Mouse (Mus musculus) gastrocnemius, adult 2 months (tissue): Measurements from ENCODE around the gene Wwc1. TPM values are rescaled to one million over a fixed set of nuclear protein-coding genes. Genes with fewer than 3 reads are reported as not detected.

Source experiments
- DNase-seq: peaks from one replicate; pipeline ENCODE4 v3.0.0; 2022
- H3K27ac ChIP-seq: fragments of 200-600 bp; 2 replicates; pipeline ENCODE4 v1.8.1; 2022; ENCODE audit warnings: mild to moderate bottlenecking
- H3K4me3 ChIP-seq: fragments of 200-600 bp; 2 replicates; pipeline ENCODE4 v1.8.1; 2022; ENCODE audit warnings: mild to moderate bottlenecking, moderate library complexity
- CTCF ChIP-seq: fragments of 200-600 bp; IDR thresholded peaks from 2 replicates; pipeline ENCODE4 v1.8.1; 2022; ENCODE audit warnings: antibody characterized with exemption, mild to moderate bottlenecking, moderate library complexity
- intact Hi-C: fragments of 180-260 bp; cut with DNase I; formaldehyde crosslinking; loops from one replicate; pipeline ENCODE4 v1.15.1; 2025
- total RNA-seq, 2 experiments: library from RNA; stranded (reverse); gene quantifications; 2 replicates each; pipeline ENCODE4 v1.2.3; 2021

Wwc1 gene
- total RNA-seq, 2 experiments from 2014 or later = not detected

DNA sequence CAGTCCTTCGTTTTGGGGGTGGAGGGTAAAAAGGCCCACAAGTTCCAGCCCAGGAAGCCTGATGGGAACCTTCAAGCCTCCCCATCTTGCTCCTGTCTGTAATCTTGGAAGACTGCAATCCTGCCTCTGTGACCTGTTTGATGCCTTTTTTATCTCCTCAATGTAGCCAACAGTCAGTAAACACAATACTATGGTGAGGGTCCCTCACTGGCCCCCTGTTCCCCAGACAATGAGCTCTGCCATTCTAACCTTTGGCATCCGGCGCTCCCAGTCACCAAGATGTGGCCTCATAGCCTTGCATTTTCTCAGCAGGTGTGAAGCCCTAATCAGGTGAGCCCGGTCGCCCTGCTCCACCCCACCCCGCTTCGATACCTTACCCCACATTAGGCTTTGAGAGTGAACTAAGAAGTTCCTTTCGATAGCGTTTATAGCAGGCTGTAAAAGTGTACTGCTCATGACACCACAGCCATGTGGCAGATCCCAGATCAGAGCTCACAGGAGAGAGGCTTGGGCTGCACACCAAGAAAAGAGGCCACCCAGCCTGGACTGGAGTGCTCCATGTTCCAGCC lies 16.3 kb downstream of the Wwc1 start:
- no peak overlapping the region for H3K4me3 ChIP-seq
- DNase-seq = no peak
- no peak for TF ChIP-seq CTCF
- H3K27ac ChIP-seq = no peak overlapping the region
- intact Hi-C loops = no loop called here

DNA sequence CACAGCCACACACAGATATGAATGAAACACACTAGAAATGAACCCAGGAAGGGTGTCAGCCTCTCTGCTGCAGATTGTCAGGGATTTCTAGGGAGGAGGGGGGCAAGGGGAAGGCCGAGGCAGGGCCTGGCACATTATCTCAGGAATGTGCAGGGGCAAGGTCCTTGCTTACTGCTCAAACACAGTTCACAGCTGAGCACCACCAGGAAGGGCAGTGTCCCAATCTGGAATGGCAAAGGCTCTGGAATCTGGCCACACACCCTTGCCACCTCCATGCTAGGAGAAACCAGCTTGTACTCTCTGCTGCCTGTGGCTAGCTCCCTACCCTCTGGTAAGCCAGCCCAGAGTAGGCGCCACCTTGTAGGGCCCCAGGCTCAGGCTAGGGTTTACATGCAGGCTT lies 16.8 kb downstream of the Wwc1 start:
- Histone ChIP-seq H3K4me3 (no peak overlapping the region), H3K27ac (no peak overlapping the region)
- intact Hi-C loops = no loop called here
- no peak for TF ChIP-seq CTCF
- DNase-seq = no peak

DNA sequence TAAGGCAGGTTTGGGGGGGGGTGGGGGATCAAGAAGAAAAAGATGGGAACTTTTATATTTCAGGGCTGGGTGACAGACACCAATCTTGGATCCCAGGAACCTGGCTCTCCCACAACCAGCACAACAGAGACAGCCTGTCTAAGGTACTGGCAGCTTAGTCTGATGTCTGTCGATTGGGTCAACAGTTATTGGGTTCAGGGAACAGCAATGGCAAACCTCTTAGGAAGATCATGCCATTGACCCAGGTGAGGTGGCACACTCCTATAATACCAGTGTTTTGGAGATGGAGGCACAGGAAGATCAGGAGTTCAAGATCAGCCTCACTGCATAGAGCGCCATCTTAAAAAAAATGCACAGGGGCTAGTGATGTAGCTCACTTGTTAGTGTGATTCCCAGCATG lies 17.9 kb downstream of the Wwc1 start:
- no peak overlapping the region for H3K4me3 ChIP-seq
- DNase-seq = no peak
- no peak for TF ChIP-seq CTCF
- no peak overlapping the region for H3K27ac ChIP-seq
- intact Hi-C loops = no loop called here

DNA sequence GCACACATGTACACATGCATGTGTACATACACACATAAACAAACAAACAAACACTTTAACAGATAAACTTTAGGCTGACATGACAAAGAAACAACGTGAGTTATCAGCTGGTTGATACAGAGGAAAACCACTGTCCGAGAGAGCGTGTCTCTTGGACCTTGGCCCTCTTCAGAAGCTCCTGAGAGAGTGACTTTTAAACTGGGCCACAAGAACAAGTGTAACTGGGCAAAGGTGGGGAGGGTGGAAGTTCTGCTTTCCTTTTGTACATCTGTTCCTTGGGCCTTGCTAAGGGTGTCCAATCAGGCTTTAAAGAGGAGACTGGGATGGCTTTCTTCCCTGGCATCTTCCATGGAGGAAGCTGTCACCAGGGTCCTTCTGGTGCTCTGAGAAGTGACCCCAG lies 21.1 kb downstream of the Wwc1 start:
- intact Hi-C loops = no loop called here
- Histone ChIP-seq H3K4me3 (no peak overlapping the region), H3K27ac (no peak overlapping the region)
- TF ChIP-seq CTCF = no peak
- no peak for DNase-seq

DNA sequence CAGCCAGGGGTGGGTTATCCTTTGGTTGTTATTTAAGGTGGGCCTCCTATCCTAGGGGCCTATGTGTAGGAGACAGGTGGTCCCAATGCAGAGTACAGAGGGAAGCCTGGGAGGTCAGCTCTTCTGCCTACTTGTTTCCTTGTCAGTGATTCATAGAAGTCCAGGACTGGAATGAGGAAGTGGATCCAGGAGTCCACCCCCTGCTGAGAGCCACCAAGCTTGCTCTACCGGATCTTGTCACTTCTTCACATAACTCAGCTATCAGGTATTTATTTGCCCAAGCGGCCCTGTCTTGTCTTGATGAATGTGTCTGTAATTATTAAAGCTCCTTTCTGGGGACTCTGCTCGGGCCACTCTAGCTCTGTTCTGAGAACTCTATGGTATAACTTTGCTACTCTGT lies 24.8 kb downstream of the Wwc1 start:
- Histone ChIP-seq H3K27ac (no peak overlapping the region), H3K4me3 (no peak overlapping the region)
- DNase-seq = no peak
- intact Hi-C loops = no loop called here
- no peak for TF ChIP-seq CTCF

DNA sequence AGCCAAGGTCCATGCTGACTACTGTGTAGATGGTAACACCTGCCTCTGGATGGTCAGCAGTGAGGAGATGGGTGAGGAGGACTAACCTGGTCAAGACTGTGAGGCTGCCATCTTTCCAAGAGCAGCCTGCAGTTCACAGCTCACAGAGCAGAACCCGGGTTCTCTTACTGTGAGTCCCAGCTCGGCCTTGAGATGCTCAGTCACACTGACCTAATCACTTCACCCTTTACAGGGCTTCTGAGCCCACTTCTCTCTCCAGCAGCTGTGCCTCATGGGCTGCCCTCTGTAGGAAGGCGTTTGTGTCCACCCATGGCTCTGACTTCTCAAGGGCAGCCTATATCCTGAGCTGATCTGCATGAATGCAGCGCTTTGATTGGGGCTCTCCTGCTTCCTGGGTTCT lies 27.1 kb downstream of the Wwc1 start:
- Histone ChIP-seq H3K4me3 (no peak overlapping the region), H3K27ac (no peak overlapping the region)
- TF ChIP-seq CTCF = no peak
- intact Hi-C loops = no loop called here
- no peak for DNase-seq

DNA sequence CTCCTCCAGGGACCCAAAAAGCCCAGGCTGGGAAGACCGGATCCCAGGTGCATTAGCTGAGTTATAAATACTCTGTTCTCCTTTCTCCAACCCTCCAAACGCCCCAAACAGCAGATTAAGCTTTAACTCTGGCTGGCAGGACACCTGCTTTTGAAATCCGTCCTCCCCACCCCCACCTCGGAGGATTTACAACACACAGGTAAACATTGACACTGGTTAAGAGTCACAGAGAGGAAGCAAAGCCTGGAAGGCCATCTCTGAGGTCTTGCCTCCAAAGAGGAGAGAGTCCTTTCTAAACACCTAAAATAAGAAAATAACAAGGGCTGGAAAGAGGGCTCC lies 28.6 kb downstream of the Wwc1 start:
- Histone ChIP-seq H3K4me3 (no peak overlapping the region), H3K27ac (no peak overlapping the region)
- intact Hi-C loops = no loop called here
- no peak for DNase-seq
- no peak for TF ChIP-seq CTCF

DNA sequence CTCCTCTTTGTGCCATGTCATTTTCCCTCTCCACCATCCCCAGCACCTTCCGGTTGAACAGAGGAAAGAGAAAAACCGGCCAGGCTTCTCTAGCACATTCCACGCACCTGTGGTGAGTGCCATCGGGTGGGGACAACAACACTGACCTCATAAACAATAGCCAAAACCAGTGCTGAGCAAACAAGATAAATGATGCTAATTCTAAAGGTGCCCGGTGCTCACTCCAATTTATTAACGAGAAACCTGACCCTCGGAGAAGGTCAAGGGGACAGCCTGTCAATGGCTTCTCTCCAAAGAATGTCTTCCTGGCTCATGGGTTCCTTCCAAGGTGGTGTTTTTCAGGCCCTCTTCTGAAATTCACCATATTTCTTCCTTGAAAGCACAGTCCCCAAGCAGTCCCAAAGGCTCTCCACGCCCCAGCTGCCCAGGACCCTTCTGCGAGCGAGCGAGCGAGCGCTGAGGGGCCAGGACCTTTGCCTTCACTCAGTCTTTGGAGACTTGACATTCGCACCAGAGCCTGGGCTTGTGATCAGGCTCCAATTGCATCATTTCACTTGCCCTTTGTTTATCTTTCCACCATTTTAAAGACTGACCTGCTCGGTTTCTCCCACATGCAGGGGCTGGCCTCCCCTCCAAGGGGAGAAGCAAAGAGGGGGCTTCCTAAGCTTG lies 29.1 kb downstream of the Wwc1 start:
- intact Hi-C loops = no loop called here
- TF ChIP-seq CTCF = no peak
- no peak for DNase-seq
- Histone ChIP-seq H3K27ac (no peak overlapping the region), H3K4me3 (no peak overlapping the region)

DNA sequence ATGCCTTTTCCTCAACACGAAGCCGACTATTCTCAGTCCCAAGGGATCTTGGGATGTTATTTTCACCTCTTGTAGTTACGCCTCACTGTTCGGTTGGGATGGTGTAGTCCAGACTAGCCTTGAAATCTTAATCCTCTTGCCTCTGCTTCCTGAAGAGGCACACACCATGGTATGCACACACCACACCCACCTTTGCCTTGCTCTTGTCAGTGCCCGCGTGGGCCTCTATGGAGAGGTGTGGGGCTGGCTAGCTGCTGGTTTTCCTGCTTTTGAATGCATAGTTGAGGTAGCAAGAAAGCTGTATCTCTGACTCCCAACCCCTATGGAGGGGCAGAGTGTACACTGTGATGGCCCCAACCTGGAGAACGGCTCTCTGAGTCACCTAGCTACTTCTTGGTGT lies 29.9 kb downstream of the Wwc1 start:
- Histone ChIP-seq H3K4me3 (no peak overlapping the region), H3K27ac (no peak overlapping the region)
- intact Hi-C loops = no loop called here
- DNase-seq = no peak
- TF ChIP-seq CTCF = no peak

DNA sequence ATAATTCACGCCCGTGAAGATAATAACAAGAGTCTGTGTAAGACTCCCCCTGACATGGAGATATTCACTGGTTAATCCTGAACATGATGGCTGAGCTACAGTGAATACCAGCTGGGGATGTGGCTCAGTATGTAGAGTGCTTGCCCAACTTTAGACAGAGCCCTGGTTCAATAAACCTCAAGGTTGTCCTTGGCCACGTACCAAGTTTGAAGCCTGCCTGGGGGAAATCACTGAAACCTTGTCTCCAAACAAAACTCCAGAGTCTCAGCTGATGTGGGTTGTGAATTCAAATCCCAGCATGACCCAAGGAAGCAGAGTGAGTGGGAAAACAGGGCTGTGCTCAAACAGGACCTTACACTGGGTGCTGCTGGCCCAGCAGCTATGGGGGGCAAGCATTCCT lies 30.3 kb downstream of the Wwc1 start:
- Histone ChIP-seq H3K4me3 (no peak overlapping the region), H3K27ac (no peak overlapping the region)
- DNase-seq = no peak
- no peak for TF ChIP-seq CTCF
- intact Hi-C loops = no loop called here

DNA sequence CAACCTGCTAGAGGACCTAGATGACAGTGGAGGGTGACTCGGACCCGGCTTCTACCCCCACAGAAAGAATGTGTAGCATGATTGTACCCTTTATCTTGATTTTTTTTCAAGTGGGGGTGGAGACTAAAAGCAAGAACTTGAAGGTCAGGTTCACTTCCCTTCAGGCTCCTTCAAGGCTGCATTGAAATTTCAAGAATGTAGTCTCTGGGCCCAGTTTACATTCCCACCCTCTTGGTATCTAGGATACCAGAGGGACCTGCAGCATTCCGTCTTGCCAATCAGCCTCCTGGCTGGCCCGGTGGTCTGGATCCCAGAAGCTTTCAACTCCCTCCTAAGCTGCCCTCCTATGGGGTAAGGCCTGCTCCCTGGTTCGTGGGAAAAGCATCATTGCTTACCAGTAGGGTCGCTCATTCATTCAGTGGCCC lies 31.9 kb downstream of the Wwc1 start:
- no peak for DNase-seq
- H3K27ac ChIP-seq = no peak overlapping the region
- TF ChIP-seq CTCF = no peak
- intact Hi-C loops = no loop called here
- no peak overlapping the region for H3K4me3 ChIP-seq

DNA sequence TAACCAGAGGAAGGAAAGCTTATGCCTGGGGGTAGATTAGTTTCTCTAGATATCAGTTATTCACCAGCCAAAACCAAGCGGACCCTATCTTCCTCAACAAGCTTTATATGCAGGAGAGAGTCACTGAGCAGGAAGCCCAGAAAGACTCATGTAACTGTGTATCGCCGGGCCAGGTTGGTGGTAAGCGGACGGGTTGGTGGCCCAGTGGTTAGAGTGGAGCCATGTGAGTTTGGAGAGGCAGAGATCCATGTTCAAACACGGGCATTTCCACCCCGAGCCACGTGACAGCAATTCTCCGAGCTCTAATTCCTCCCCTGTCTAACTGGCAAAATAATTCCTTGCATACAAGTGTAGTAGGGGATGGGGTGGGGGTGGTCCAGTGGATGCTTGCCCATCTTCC lies 32.4 kb downstream of the Wwc1 start:
- H3K27ac ChIP-seq = no peak overlapping the region
- intact Hi-C loops = no loop called here
- no peak overlapping the region for H3K4me3 ChIP-seq
- TF ChIP-seq CTCF = no peak
- DNase-seq = no peak

DNA sequence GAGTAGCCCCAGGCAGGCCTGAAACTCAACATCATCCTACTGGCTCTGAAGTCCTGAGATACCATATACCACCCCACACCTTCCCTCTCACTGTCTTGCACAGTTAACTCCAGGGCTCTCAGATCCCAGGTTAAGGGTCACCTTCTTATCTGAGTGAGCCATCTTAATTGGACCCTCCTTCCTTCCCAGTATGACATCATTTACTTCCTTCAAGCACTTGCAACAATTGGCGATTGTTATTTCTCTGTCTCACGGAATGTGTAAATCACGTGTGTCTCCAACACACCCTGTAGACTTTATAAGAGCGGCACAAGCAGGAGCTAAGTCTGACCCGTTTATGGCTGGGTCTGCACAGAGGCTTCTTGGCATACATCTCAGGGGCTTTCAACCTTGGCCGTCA lies 35.1 kb downstream of the Wwc1 start:
- no peak for TF ChIP-seq CTCF
- Histone ChIP-seq H3K4me3 (no peak overlapping the region), H3K27ac (no peak overlapping the region)
- DNase-seq = no peak
- intact Hi-C loops = no loop called here

DNA sequence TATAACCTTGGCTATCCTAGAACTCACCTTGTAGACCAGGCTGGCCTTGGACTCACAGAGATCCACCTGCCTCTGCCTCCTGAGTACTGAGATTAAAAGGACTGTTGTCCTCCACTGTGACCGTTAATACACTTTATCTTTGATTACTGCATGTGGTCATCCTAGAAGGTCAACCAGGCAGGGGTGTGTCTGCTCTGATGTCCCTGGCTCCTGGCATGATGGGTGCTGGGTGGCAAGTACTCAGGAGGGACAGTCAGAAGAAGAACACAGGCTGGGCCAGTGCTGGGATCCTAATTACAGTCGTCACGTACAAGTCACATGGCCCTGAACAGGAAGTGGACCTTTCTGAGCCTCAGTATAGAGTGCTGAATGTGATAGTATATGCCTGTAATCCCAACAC lies 38.7 kb downstream of the Wwc1 start:
- intact Hi-C loops = no loop called here
- no peak overlapping the region for H3K27ac ChIP-seq

More for the DNA sequence above, 38.7 kb downstream of the Wwc1 start:
- no peak for DNase-seq
- TF ChIP-seq CTCF = no peak
- no peak overlapping the region for H3K4me3 ChIP-seq
